8 mouse cellular contexts compared by ENCODE assay signal in the genomic region with DNA sequence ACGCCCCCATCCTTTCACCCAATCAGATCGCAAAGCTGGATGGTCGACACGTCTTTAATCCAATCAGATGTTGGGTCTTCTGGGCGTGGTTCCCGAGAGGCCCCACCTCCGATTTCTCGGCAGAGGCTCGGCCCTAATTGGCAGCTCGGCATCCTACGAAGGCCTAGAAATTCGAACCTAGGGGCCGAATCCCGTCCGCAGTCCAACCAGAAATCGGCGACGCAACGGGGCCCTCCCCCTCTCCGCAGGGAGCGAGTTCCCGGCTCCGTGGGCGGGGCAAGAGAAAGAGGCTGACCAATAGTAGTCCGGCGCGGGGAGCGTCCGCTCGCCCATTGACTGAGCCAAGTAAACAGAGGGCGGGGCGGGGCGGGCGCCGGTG. TPM values are rescaled to one million over a fixed set of nuclear protein-coding genes. Genes with fewer than 3 reads are reported as not detected.
DNase-seq lines count a peak whose midpoint lies in the region; ATAC-seq lines count a peak whose summit lies in the region.

A gene (plus strand): TSS at position 136 of the 379 bp plus-strand sequence.

- peaks cover 9% of the 10 kb centered on the region for H3K36me3 ChIP-seq in heart, embryonic 13.5 days
- peaks cover 25% of the 10 kb centered on the region for H3K36me3 ChIP-seq in liver, embryonic 12.5 days
- H3K36me3 ChIP-seq in stomach, embryonic 15.5 days, result no peaks in the 10 kb centered on the region

- H3K4me1 ChIP-seq in brown adipose tissue, adult 24 weeks (ENCODE audit: control insufficient read depth, insufficient read depth, insufficient read length, low read length), result peaks cover 44% of the 10 kb centered on the region
- peaks cover 36% of the 10 kb centered on the region for H3K4me1 ChIP-seq in heart, embryonic 13.5 days
- peaks cover 54% of the 10 kb centered on the region for H3K4me1 ChIP-seq in liver, embryonic 12.5 days
- peaks cover 26% of the 10 kb centered on the region for H3K4me1 ChIP-seq in stomach, embryonic 15.5 days

- WGBS in heart, embryonic 13.5 days, result 0% methylated on average over 25 of the region's 35 CpGs
- 0% methylated on average over 35 of the region's 35 CpGs for WGBS in liver, embryonic 12.5 days (ENCODE audit: insufficient replicate concordance)
- WGBS in stomach, embryonic 15.5 days, result under 1% methylated on average over 35 of the region's 35 CpGs

- H3K4me2 ChIP-seq in heart, embryonic 13.5 days, result peak within 1 kb of the TSS; percentile 73
- peak within 1 kb of the TSS; percentile 96 for H3K4me2 ChIP-seq in liver, embryonic 12.5 days
- peak within 1 kb of the TSS; percentile 83 for H3K4me2 ChIP-seq in stomach, embryonic 15.5 days

- H3K9me3 ChIP-seq in heart, embryonic 13.5 days, result no peaks in the 10 kb centered on the region
- no peaks in the 10 kb centered on the region for H3K9me3 ChIP-seq in liver, embryonic 12.5 days (replicated peaks)
- no peaks in the 10 kb centered on the region for H3K9me3 ChIP-seq in stomach, embryonic 15.5 days

- peak within 1 kb of the TSS; percentile 96 for H3K9ac ChIP-seq in heart, embryonic 13.5 days
- peak within 1 kb of the TSS; percentile 97 for H3K9ac ChIP-seq in liver, embryonic 12.5 days
- peak within 1 kb of the TSS; percentile 89 for H3K9ac ChIP-seq in stomach, embryonic 15.5 days

- ATAC-seq in heart, embryonic 13.5 days (ENCODE audit: extremely low read depth, insufficient number of reproducible peaks, low FRiP score, low TSS enrichment), result peak; percentile 95
- peak; percentile 89 for ATAC-seq in liver, embryonic 12.5 days
- peak; percentile 96 for ATAC-seq in stomach, embryonic 15.5 days (ENCODE audit: insufficient read depth, low FRiP score, low read depth)

- H3K4me3 ChIP-seq in brown adipose tissue, adult 24 weeks (ENCODE audit: insufficient read depth, low read depth, low read length), result peak within 1 kb of the TSS; percentile 82
- H3K4me3 ChIP-seq in heart, embryonic 13.5 days, result peak within 1 kb of the TSS; percentile 90
- H3K4me3 ChIP-seq in liver, embryonic 12.5 days, result peak within 1 kb of the TSS; percentile 97
- peak within 1 kb of the TSS; percentile 74 for H3K4me3 ChIP-seq in stomach, embryonic 15.5 days (replicated peaks)

- H3K27me3 ChIP-seq in heart, embryonic 13.5 days (replicated peaks), result no peaks in the 10 kb centered on the region
- no peaks in the 10 kb centered on the region for H3K27me3 ChIP-seq in liver, embryonic 12.5 days (replicated peaks)
- no peaks in the 10 kb centered on the region for H3K27me3 ChIP-seq in stomach, embryonic 15.5 days (replicated peaks)

- peak; percentile 99 for DNase-seq in CD4-positive, CD25-positive, alpha-beta regulatory T cell, adult 2 months (ENCODE audit: low read depth, low spot score)
- peak; percentile 94 for DNase-seq in fat pad, adult 2 months (ENCODE audit: extremely low read depth, low read depth, low spot score)
- DNase-seq in kidney, postnatal 10 days, result peak; percentile 99
- DNase-seq in natural killer cell, adult 2 months (ENCODE audit: low spot score in 2 of 2), result peak; percentile 99 to 100

- peak within 1 kb of the TSS; percentile 100 for H3K27ac ChIP-seq in brown adipose tissue, adult 24 weeks (replicated peaks; ENCODE audit: low read depth, low read length)
- peak within 1 kb of the TSS; percentile 95 for H3K27ac ChIP-seq in heart, embryonic 13.5 days (replicated peaks)
- peak within 1 kb of the TSS; percentile 98 for H3K27ac ChIP-seq in liver, embryonic 12.5 days
- peak within 1 kb of the TSS; percentile 99 for H3K27ac ChIP-seq in stomach, embryonic 15.5 days

RNA-seq across cellular contexts. Expression of the gene that starts here (rescaled TPM):
- polyA plus RNA-seq in brown adipose tissue, adult 24 weeks (2012; ENCODE audit: insufficient read depth, insufficient read length, missing spikeins), result 10.5 and 17.4 TPM in 2 replicates
- polyA plus RNA-seq in heart, embryonic 13.5 days (2015; fragmentation: Nextera tagmentation; extraction: Ambion mirVana), result 16.7 and 17.7 TPM in 2 replicates
- 44.1 and 44.6 TPM in 2 replicates for polyA plus RNA-seq in liver, embryonic 12.5 days (2016; fragmentation: Nextera tagmentation; extraction: Ambion mirVana)
- 39.1 and 40.7 TPM in 2 replicates for polyA plus RNA-seq in stomach, embryonic 15.5 days (2015; fragmentation: Nextera tagmentation; extraction: Ambion mirVana)

Comparison
In these comparisons a context has a peak if more than half of its experiments do, and no peak if none do; other contexts are left out.
1. Peak in every context shown above with its lines: DNase-seq, ATAC-seq, H3K4me3 ChIP-seq and H3K27ac ChIP-seq.